Mouse (Mus musculus) midbrain, embryonic 16.5 days (tissue): ENCODE results near the gene Wdr48. TPM values are rescaled to one million over a fixed set of nuclear protein-coding genes. Genes with fewer than 3 reads are reported as not detected.
A peak's percentile ranks its signal among the peaks of the same experiment; 100 is the strongest.

Experiments
- ATAC-seq: fragments of 200-750 bp; cut with Nextera tagmentation; 2 replicates; pipeline ENCODE4 v1.8.0; 2017; ENCODE audit warnings: moderate TSS enrichment
- H3K27ac ChIP-seq: fragments of 300-500 bp; sonication (generic); 2 replicates; pipeline ENCODE4 v1.5.1; 2014; ENCODE audit warnings: mild to moderate bottlenecking, low read length, mixed read lengths
- H3K27me3 ChIP-seq: fragments of 300-500 bp; sonication (generic); 2 replicates; pipeline ENCODE4 v1.6.1; 2014; ENCODE audit warnings: low read depth, low read length, mixed read lengths; ENCODE audit not compliant: control insufficient read depth, insufficient read depth
- H3K36me3 ChIP-seq: fragments of 300-500 bp; sonication (generic); 2 replicates; pipeline ENCODE4 v1.6.1; 2014; ENCODE audit warnings: mild to moderate bottlenecking, low read length, moderate library complexity, mixed read lengths; ENCODE audit not compliant: control insufficient read depth, insufficient read depth
- H3K4me1 ChIP-seq: fragments of 300-500 bp; sonication (generic); 2 replicates; pipeline ENCODE4 v1.6.1; 2014; ENCODE audit warnings: mild to moderate bottlenecking, low read length, mixed read lengths; ENCODE audit not compliant: control insufficient read depth, insufficient read depth
- H3K4me2 ChIP-seq: fragments of 300-500 bp; sonication (generic); 2 replicates; pipeline ENCODE4 v1.6.1; 2014; ENCODE audit warnings: mild to moderate bottlenecking, low read length, mixed read lengths
- H3K4me3 ChIP-seq: fragments of 300-500 bp; sonication (generic); 2 replicates; pipeline ENCODE4 v1.5.1; 2014; ENCODE audit warnings: low read depth, mild to moderate bottlenecking, low read length, moderate library complexity, mixed read lengths
- H3K9ac ChIP-seq: fragments of 300-500 bp; sonication (generic); 2 replicates; pipeline ENCODE4 v1.6.1; 2014; ENCODE audit warnings: low read depth, low read length, mixed read lengths
- H3K9me3 ChIP-seq: fragments of 300-500 bp; sonication (generic); replicated peaks from 2 replicates; pipeline ENCODE4 v1.6.1; 2014; ENCODE audit warnings: mild to moderate bottlenecking, low read length, mixed read lengths; ENCODE audit not compliant: control insufficient read depth, poor library complexity, severe bottlenecking
- WGBS: fragments of 180-500 bp; shearing (Covaris S2); extraction: QIAGEN DNeasy Blood & Tissue Kit; methylation state at CpG from one replicate; pipeline ENCODE4 v1.1.7; 2014; 5-methylcytosine and 5-hydroxymethylcytosine counted together
- polyA plus RNA-seq: library from polyadenylated mRNA; unstranded; fragments of >200 nt; fragmentation: Nextera tagmentation; extraction: Ambion mirVana; gene quantifications from 2 replicates; pipeline ENCODE4 v1.2.1, GENCODE M21; 2015

Wdr48 gene
- polyA plus RNA-seq, 1 experiment from 2014 or later = 68.2 TPM

DNA sequence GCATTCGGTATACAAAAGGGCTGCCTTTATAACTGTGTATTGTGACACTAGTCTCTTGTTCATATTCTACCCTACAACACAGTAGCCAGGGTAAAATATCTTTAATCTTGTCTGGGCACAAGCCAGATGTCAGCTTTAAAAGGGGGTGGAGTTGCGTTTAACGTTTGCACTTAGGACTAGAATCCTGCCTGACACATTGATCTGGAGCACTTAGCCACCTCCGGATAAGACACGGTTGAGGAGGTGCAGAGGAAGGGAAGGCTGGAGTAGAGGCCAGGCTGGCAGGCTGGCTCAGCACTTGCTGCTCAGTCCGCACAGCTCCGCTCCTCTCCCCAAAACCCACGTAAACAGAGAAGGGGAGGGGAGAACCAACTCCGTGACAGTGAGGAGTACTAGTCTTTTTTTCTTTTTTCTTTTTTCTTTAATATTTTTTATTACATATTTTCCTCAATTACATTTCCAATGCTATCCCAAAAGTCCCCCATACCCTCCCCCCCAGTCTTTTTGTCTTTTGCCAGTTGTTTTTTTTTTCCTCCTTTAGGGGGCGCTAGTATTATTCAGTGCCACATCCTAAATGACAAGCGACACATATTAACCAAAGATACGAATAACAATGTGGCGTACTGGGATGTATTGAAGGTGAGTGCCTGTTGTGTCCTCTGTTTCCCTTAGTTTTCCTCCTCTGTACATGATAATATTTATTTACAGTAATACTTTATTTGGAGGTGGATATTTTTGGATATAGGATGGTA lies 18.6 kb downstream of the Wdr48 start:
- no peak overlapping the region for H3K27ac ChIP-seq
- 76% methylated on average over 13 of the region's 13 CpGs for WGBS
- H3K9me3 ChIP-seq = no peaks in the 10 kb centered on the region
- no peaks in the 10 kb centered on the region for H3K4me1 ChIP-seq
- H3K4me3 ChIP-seq = no peak overlapping the region
- H3K4me2 ChIP-seq = no peak overlapping the region
- H3K9ac ChIP-seq = no peak overlapping the region
- no peak for ATAC-seq
- peaks cover 48% of the 10 kb centered on the region for H3K36me3 ChIP-seq
- H3K27me3 ChIP-seq = no peaks in the 10 kb centered on the region

DNA sequence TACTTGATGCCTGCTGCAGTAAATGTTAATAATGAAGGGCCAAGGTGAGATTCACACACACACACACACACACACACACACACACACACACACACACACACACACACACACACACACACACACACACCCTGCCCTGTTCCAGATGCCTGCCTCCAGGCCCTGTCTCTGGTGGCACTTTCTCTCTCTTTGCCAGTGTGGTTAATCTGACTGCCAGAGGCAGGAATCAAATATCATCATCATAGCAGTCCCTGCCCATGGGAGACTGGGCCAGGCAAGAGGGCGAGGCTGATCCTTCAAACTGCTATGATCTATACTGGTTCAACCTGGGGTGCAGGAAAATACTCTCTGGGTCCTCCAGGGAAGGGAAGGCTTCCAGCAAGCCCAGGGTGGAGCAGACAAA lies 25.2 kb downstream of the Wdr48 start:
- no peaks in the 10 kb centered on the region for H3K27me3 ChIP-seq
- 88% methylated on average over 1 of the region's 1 CpGs for WGBS
- no peaks in the 10 kb centered on the region for H3K9me3 ChIP-seq
- H3K27ac ChIP-seq = no peak overlapping the region
- no peak overlapping the region for H3K9ac ChIP-seq
- H3K4me3 ChIP-seq = no peak overlapping the region
- ATAC-seq = no peak
- H3K4me1 ChIP-seq = no peaks in the 10 kb centered on the region
- peaks cover 40% of the 10 kb centered on the region for H3K36me3 ChIP-seq
- no peak overlapping the region for H3K4me2 ChIP-seq

DNA sequence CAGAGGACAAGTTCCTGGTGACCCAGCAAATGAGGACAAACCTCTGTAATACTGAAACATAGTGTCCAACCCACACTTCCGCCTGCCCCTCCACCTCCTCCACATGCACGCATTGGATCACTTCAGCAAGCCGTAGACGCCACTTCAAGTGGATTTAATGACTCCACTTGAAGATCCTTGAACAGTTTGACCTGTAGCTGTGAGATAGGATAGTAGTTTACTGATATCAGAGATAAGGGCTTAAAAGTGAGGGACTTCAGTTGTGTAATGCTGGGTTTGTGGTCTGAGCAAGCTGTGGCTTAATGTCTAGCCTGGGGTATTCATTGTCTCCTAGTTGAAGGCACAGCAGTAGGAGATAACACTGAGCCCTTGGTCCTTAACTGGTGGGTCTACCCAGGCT lies 28.8 kb downstream of the Wdr48 start:
- Histone ChIP-seq H3K4me3 (no peak overlapping the region), H3K27me3 (no peaks in the 10 kb centered on the region), H3K9ac (no peak overlapping the region), H3K4me2 (no peak overlapping the region), H3K27ac (no peak overlapping the region), H3K4me1 (no peaks in the 10 kb centered on the region), H3K9me3 (no peaks in the 10 kb centered on the region), H3K36me3 (peaks cover 61% of the 10 kb centered on the region)
- no peak for ATAC-seq
- WGBS = 91% methylated on average over 4 of the region's 4 CpGs

DNA sequence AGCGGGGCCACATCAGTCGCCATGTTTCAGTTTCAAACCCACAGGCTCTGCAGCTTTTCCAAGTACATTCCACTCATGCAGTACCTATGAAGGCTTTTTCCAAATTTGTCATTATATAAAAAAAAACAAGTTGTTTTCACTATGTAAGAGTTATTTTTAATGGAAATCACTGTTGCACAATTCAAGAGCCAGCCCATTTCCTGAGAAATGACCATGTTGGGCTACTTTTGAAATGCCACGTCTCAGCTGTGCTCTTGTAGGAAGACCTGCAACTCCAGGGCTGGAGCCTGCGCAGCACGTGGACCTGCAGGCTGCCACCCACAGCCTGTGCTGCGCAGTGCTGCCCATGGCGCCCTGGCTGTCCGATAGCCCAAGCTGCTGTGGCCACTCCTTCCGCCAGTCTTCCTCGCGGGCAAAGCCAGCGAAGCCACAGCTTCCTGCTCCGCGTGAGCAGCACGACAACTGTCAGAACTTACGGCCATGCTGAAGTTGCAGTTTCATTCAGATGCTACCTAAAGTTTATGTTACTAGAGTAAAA lies 30.5 kb downstream of the Wdr48 start:
- no peak overlapping the region for H3K9ac ChIP-seq
- H3K4me2 ChIP-seq = no peak overlapping the region
- H3K27ac ChIP-seq = no peak overlapping the region
- no peak for ATAC-seq
- H3K4me1 ChIP-seq = no peaks in the 10 kb centered on the region
- peaks cover 55% of the 10 kb centered on the region for H3K36me3 ChIP-seq
- H3K9me3 ChIP-seq = no peaks in the 10 kb centered on the region
- 93% methylated on average over 16 of the region's 16 CpGs for WGBS
- no peaks in the 10 kb centered on the region for H3K27me3 ChIP-seq
- H3K4me3 ChIP-seq = no peak overlapping the region

DNA sequence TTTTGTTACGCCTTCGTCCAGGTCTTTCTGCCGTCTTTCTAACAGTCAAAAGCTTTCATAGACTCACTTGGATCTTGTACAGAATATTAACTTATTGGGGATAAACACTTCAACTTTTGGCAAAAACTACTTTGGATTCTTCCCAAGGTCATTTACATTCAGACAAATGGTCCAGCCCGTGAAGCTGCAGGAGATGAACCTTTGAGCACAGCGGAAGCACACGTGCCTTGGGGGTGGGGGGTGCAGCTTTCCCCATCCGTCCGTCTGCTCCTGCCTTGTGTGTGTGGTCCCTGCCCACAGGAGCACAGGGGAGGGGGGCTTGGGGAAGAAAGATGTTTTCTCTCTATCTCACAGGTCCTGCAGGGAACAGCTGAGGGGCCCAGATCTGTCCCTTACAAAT lies 31.1 kb downstream of the Wdr48 start:
- Histone ChIP-seq H3K4me3 (no peak overlapping the region), H3K9ac (no peak overlapping the region), H3K27ac (no peak overlapping the region), H3K27me3 (no peaks in the 10 kb centered on the region), H3K4me2 (no peak overlapping the region), H3K36me3 (peaks cover 55% of the 10 kb centered on the region), H3K9me3 (no peaks in the 10 kb centered on the region), H3K4me1 (no peaks in the 10 kb centered on the region)
- WGBS = 77% methylated on average over 8 of the region's 8 CpGs
- ATAC-seq = no peak

DNA sequence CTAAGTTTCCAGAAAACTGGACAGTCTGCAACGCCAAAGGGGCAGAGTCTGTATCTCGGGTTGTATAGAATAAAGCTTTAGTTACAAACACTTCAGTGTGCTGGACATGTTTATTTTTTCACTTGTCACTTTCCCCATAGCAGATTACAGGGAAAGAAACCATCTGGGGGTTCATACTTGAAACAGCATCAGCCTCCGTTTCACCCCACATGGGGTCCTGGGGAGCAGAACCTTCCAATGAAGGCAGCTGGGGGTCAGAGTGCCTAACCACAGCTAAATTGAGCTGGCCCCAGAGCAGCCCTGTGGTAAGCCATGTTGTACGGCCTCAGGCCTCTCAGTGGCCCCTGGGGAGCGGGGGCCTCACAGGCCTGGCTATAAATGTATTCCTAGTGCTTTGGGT lies 31.8 kb downstream of the Wdr48 start:
- no peak overlapping the region for H3K4me3 ChIP-seq
- H3K4me1 ChIP-seq = no peaks in the 10 kb centered on the region
- no peaks in the 10 kb centered on the region for H3K9me3 ChIP-seq
- H3K36me3 ChIP-seq = peaks cover 58% of the 10 kb centered on the region
- H3K27ac ChIP-seq = no peak overlapping the region
- H3K9ac ChIP-seq = no peak overlapping the region
- no peaks in the 10 kb centered on the region for H3K27me3 ChIP-seq
- 90% methylated on average over 5 of the region's 5 CpGs for WGBS
- no peak for ATAC-seq
- no peak overlapping the region for H3K4me2 ChIP-seq

DNA sequence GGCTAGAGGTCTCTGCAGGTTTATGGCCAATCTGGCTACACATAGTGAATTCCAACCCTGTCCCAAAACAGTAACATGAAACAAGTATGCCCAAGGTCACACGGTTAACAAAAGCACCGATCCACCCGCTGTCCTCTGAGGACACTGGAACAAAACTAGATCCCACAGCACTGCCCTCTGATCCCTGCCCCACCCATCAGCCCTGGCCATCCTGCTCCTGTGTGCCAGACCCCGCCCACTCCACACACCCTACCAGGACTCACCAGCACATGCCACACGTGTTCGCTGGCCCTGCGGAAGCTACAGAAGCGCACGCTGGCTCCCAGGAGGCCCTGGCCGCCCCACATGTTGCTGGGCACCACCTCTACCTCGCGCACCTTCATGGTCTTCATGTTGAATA lies 37.7 kb downstream of the Wdr48 start:
- Histone ChIP-seq H3K4me1 (peaks cover 9% of the 10 kb centered on the region), H3K4me3 (no peak overlapping the region), H3K27ac (no peak overlapping the region), H3K36me3 (peaks cover 20% of the 10 kb centered on the region; the same call in 1 of the 2 replicates), H3K27me3 (no peaks in the 10 kb centered on the region), H3K9ac (no peak overlapping the region), H3K4me2 (no peak overlapping the region), H3K9me3 (no peaks in the 10 kb centered on the region)
- ATAC-seq = no peak
- WGBS = 93% methylated on average over 12 of the region's 12 CpGs

DNA sequence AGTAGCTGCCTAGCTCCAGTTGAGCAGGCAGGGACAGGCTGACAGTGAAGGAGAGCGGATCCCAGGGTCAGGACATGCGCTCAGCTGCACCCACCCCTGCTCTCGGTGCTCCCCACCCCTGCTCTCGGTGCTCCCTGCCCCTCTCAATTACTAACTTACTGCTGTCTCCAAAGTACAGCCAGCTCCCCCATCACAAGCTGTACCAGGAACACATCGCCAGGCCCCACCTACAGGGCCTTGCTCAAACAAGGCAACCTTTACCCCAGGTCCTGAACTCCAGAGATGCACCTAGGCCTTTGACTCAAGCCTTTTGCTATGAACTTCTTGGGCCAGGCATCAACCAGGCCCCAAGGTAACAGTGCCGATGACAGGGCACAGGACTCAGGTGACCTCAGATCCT lies 39.0 kb downstream of the Wdr48 start:
- 94% methylated on average over 6 of the region's 6 CpGs for WGBS
- H3K27me3 ChIP-seq = no peaks in the 10 kb centered on the region
- no peak for ATAC-seq
- H3K9me3 ChIP-seq = no peaks in the 10 kb centered on the region
- H3K9ac ChIP-seq = no peak overlapping the region
- no peak overlapping the region for H3K4me2 ChIP-seq
- peaks cover 12% of the 10 kb centered on the region; the same call in 1 of the 2 replicates for H3K36me3 ChIP-seq
- H3K27ac ChIP-seq = no peak overlapping the region
- no peak overlapping the region for H3K4me3 ChIP-seq
- H3K4me1 ChIP-seq = peaks cover 11% of the 10 kb centered on the region

DNA sequence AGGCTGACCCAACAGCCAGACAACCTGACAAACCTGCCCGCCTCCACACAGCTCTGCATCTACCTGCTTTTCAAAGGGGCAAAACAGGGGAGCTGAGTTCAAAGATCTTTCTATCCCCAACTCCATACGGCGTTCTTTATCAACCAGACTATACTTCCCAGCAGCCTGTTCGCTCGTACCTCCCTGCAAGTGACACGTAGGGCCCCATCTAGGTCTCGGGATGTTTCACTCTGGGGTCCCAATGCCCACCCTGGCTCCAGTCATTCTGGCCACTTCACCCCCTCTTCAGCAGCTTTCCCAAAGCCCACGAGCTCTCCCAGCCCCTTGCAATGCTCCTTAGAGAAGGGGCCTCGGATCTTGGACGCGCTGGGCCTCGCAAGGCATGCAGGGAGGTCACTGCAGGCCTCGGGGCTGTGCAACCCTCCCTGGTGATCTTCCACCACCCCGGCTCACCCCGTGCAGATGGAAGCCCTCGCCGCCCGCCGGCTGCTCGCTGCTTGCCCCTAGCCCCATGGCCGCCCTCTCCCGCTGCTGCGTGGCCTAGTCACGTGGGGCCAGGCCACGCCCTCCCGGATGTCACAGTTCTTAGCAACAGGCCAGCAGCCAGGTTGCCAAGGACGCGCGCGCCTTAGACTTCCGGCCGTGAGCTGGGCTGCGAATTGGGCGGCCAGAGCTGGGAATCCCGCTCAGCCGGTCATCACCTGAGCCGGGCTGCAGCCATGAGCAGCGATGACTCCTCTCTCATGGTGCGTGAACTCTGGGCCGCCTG lies 42.5 kb downstream of the Wdr48 start, which contains the start of the genes Gorasp1 and Ttc21a:
Gorasp1 (minus strand) TSS at position 561 of the 769 bp plus-strand sequence.
Ttc21a (plus strand) TSS at position 602 of the 769 bp plus-strand sequence.
- H3K4me3 ChIP-seq = peak within 1 kb of the TSS; percentile 71
- H3K4me2 ChIP-seq = peak within 1 kb of the TSS; percentile 79
- peak within 1 kb of the TSS; percentile 78 for H3K27ac ChIP-seq
- H3K27me3 ChIP-seq = no peaks in the 10 kb centered on the region
- H3K9ac ChIP-seq = peak within 1 kb of the TSS; percentile 97
- WGBS = 1% methylated on average over 40 of the region's 40 CpGs
- peaks cover 11% of the 10 kb centered on the region for H3K4me1 ChIP-seq
- H3K9me3 ChIP-seq = no peaks in the 10 kb centered on the region
- H3K36me3 ChIP-seq = no peaks in the 10 kb centered on the region
- peak; percentile 96 for ATAC-seq
